Mouse (Mus musculus): Measurements from ENCODE around the gene Paf1. TPM values are rescaled to one million over a fixed set of nuclear protein-coding genes. Genes with fewer than 3 reads are reported as not detected.

Gene Paf1
- total RNA-seq, 2 experiments from 2014 or later: 32.9 to 34.8 TPM

DNA sequence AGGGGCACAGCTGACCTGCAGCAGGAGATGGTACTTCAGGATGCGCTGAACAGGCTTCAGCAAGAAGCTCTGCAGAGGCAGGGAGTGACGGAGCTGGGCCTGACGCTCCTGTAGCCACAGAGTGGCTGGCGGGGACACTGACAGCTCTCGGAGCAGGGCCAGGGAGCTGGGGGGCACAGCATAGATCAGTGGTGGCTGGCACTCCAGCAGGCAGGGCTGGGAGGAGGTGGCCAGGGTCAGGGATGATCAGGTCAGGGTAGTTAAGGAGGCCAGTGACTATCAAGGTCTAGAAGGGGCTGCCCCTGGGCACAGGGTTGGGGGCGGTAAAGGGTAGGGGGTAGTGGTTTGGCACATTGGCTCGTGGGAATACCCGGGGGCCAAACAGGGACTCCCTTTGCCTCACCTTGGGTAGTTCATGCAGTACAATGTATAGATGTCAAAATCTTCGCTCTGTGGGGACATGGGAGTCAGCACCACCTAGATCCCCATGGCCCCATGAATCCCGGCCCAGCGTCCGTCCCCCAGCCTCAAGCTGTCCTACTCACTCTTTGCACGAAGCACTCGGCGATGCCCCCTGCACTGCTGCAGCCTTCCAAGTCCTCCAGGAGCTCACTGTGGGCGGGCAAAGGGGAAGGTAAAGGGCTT, 24.4 kb upstream of the Paf1 start:
- intact Hi-C loops (cut with DNase I; ENCODE audit: low total_unique reads): no loop called here
- no peak for DNase-seq

DNA sequence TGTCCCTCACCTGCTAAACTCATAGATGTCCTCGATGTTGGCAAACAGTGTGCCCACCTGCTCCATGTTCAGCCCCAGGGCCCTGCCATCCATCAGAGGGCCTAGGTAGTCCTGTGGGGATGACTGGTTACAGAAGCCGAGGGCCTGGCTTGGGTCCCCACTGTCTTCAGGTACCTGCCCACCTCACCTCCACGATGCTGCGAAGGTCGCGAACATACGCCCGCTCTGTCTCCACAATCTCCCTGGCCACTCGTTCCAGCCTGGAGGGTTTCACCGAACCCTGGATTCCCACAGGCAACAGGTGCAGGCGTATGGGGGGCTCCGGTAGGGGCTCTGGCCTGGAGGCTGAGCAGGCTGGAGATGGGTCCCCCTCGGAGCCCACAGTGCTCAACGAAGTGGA, 22.7 kb upstream of the Paf1 start:
- DNase-seq: no peak
- intact Hi-C loops (cut with DNase I; ENCODE audit: low total_unique reads): no loop called here

DNA sequence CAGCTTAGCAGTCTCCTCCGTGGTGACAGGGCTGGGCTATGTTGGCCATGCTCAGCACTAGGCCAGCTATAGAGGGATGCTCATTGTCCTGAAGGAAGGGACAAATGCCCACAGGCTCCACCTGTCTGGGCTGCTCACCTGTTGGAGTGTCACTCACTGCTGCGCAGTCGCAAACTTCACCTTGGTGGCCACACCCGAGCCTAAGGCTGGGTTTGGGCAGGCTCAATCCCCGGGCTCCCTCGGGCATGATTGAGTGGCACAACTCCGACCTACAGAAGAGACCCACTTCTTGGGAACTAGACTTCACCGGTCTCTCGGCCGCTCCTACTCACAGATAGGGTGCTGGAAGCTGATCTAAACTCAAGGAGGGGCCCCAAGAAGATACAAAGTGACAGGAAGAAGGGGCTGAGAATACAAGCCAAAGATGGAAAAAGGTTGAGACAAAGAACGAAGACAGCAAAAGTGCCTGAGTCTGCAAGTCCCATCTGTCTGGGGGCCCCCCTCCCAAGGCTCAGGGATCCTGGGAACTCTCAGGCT, 21.7 kb upstream of the Paf1 start:
- intact Hi-C loops (cut with DNase I; ENCODE audit: low total_unique reads): no loop called here
- DNase-seq: no peak

DNA sequence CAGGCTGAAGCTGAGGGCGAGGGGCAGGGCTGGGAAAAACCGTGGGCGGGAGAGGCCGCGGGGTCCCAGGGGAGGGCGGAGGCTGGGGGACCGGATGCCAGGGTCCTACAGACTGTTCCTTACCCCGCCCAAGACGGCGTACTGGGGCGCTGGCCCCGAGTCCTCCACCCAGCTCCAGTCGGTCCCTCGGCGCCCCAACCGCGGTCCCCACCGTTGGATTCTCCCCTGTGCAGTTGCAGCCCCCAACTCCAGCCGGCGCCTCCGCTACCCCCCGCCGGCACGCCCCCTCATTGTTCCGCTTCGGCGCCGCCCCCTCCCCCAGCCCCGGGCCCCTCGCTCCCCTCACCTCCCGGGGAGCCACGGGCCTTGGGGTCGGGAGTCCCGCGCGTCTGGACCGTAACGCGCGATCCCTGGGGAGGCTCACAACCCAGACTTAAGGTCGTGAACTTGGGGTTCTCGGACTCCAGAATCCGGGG, 21.2 kb upstream of the Paf1 start:
- intact Hi-C loops (cut with DNase I; ENCODE audit: low total_unique reads): no loop called here
- DNase-seq: peak; percentile 80

DNA sequence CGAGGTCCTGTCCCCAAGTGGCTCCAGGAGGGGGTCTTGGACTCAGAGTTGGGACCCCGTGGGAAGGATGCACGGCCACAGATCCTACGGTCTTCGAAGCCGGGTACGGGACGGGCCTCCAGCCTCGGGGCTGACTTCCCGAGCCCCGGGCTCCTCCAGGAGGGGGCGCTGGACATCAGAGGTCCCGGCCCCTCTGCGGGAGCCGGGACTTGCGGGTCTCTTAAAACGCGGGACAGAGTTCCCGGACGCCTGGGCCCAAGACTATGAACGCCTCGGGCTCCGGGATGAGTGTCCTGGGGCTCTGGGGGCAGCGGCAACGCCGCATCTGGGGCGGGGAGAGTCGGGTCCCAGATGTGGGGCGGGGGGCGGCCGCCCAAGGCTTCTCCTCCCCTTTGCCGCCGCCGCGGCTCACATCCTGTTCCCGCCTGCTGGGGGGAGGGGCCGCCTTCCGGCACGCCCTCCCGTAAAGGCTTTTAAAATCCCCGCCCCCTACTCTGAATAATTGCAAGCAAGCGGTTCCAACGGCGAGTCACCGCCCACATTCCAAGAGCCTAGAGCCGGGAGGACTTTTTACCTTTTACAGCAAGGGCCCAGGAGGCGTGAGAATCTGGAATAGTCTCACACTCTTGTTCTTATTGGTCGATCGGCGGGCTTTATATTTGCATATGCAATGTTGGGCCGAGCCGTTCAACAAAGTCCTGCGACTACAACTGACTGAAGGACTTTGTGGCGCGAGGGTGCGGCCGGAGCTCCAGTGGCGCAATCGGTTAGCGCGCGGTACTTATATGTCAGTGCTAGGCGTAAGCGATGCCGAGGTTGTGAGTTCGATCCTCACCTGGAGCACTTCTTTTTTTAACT, 20.3 kb upstream of the Paf1 start, which contains the start of gene Plekhg2:
Gene Plekhg2 (minus strand): TSS at position 349 of the 858 bp plus-strand sequence.
- DNase-seq: peak; percentile 95
- intact Hi-C loops (cut with DNase I; ENCODE audit: low total_unique reads): no loop called here

DNA sequence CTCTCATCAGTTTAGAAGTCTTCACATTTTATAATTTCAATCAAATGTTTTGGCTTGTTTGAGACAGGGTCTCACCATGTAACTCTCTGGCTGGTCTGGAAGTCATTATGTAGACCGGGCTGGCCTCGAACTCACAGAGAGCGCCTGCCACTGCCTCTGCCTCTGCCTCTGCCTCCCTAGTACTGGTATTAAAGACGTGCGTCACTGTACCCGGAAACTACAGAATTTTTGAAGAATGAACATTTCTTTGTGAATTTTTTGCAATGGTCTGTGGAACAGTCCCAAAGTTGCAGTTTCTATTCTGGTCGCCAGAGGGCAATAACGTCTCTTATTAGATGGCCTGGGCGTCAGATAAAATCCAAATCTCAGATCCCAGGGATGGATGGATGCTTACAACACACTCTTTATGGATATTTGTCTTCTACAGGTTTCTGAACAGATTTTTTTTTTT, 19.6 kb upstream of the Paf1 start:
- DNase-seq: peak; percentile 66
- intact Hi-C loops (cut with DNase I; ENCODE audit: low total_unique reads): no loop called here

DNA sequence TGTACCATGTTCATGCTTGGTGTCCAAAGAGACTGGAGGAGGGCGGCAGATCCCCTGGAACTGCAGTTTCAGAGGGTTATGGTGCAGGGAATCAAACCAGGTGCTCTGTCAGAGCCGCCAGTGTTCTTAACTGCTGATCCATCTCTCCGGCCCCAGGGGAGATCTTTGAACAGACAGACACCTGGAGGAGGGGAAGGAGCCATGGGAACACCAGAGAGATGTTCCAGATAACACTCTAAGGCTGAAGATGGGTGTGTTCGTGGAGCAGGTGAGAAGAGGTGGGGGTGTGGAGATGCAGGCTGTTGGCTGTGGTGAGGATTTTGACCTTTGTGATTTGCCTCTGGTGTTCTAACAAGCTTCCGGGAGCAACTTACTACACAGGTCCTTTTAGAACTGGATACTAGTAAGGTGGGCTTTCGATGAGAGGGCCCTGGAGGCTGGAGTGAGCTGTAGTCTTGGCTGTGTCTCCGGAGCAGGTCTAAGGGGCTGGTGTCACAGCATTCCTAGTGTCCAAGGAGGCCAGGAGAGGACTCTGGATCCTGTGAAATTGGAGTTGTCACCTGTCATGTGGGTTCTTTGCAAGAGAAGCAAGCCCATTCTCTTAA, 18.8 kb upstream of the Paf1 start:
- intact Hi-C loops (cut with DNase I; ENCODE audit: low total_unique reads): no loop called here
- DNase-seq: no peak

DNA sequence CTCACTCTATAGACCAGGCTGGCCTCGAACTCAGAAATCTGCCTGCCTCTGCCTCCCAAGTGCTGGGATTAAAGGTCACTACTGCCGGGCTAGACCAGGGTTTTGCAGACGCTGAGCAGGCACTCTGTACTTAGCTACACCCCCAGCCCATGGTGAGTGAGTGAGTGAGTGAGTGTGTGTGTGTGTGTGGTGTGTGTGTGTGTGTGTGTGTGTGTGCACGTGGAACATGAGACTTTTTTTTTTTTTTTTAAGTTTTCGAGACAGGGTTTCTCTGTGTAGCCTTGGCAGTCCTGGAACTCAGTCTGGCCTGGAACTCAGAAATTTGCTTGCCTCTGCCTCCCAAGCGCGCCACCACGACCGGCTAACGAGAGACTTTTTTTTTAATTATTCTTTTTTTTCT, 18.1 kb upstream of the Paf1 start:
- intact Hi-C loops (cut with DNase I; ENCODE audit: low total_unique reads): no loop called here
- no peak for DNase-seq

DNA sequence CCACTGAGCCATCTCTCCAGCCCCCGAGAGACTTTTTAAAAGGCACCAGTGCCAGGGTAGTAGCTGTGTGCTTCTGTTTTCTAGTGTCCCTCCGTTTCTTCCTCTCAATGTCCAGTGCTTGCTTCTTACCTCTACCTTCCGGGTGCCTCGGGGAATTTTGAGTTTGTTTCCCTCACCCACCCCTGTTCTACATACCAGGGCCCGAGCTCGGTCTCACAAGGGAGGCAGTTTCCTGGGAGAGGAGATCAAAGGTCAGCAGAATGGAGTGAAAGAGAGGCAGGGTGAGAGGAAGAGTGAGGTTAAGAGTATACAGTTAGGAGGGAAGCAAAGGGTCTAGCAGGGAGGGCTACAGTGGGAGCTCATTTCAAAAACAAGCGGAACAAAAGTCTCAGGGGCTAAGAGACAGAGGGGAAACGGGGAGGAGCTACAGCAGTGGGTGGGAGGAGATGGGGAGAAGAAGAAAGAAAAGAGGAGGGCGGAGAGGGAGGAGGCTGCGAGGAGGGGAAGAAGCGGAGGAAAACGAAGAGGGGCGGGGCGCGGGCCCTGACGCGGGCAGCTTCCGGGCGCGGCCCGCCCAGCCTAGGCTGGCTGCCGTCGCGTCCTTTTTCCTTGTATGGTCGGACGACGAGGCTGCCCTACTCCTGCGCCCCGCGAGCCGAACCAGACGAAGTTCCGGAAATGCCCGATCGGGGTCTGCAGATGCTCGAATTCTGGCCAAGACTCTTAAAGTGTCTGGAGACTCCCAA, 17.4 kb upstream of the Paf1 start:
- intact Hi-C loops (cut with DNase I; ENCODE audit: low total_unique reads): no loop called here
- DNase-seq: peak; percentile 94

DNA sequence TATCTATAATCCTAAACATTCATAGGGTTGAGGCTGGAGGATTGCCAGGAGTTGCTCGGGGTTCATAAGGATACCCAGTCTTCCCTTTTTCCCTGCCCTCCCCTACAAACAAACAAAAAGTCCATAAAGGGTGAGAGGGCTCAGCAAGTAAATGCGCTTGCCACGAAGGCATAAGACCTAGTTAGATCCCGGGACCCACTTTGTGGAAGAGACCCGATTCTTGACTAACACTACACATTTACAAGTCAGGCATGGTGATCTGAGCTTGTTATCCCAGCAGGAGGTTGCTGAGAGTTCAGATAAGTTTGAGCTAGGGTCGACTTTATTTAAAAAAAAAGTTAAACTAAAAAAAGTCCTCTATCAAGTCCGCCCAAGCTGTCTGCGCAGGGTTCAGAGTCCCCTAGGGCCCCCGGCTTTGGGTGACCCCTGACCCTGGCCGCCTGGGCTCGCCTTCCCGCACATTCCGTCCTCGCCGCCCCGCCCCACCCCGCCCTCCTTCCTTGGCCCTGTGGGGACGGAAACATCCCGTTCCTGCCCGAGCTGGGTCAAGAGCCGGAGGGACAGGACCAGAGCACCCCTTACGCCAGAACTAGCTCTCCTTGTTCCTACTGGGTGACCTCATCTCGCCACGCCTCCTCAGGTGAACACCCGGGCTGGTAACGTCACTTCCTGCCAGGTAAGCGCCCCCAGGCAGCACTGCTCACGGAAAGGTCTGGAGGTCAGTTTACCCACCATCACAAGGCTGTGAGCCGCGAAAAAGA, 16.6 kb upstream of the Paf1 start:
- intact Hi-C loops (cut with DNase I; ENCODE audit: low total_unique reads): no loop called here
- DNase-seq: peak; percentile 84

DNA sequence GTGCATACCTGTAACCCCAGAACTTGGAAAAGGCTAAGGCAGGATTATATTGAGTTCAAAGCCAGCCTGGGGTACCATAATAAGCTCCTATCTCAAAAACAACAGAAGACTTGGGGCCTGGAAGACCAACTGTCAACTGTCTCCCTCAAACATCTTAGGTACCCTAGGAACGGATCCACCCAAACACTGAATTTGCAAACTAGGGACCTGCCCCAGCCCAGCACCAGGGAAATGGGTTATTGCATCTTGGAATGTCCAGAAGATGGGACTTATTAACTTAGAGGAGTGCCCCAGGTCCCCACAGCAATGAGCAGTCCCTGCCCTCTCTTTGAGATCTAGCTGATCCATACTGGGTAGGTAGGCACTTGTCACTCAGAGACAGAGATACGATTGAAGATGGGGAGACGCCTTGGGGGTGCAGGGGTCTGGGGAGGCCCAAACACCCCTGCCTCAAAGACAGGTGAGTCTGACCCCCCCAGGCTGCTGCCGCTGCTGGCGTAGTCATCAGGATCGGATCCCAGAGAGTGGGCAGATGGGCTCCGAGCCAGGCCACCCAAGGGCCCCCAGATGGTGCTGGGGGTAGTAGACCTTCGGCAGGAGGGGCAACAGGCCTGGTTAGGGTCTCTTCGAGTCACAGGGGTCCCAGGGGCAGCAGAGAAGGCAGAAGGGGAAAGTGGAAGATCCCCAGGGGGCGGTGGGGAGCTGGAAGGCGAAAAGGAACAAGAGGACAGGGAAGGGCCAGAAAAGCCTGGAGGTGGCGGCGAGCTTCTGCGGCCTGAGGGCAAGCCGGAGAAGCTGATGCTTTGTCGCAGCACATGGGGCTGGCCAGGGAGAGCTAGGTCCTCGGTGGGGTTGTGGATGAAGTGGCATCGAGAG, 15.3 kb upstream of the Paf1 start:
- intact Hi-C loops (cut with DNase I; ENCODE audit: low total_unique reads): no loop called here

DNA sequence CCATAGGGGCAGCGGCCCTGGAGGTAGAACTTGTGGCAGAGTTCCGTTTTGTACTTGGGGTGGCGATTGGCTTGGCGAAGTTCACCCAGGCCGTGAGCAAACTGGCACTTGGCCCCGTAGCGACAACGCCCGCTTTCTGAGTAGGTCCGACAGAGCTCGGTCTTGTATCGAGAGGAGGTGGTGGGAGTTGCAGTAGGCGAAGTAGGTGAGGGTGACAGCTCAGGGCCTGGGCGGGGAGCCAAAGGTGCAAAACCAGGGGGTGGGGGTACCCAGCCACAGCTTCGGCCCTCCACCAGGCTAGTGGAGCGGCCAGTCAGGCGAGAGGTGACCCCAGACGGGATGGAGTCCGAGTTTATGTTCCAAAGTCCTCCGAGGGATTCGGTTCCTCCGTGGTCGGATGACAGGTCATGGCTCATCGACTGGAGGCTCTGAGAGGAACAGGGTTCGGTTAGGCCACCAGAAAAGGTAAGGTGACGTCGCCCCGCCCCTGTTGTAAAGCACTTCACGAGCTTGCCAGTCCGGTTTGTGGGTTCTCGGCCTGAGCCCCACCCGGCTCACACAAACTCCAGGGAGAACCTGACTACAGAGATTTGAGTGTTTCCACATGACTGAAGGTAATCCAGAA, 14.6 kb upstream of the Paf1 start:
- intact Hi-C loops (cut with DNase I; ENCODE audit: low total_unique reads): no loop called here
- peak; percentile 45 for DNase-seq

More for the DNA sequence above, 15.3 kb upstream of the Paf1 start:
- DNase-seq: peak; percentile 48

DNA sequence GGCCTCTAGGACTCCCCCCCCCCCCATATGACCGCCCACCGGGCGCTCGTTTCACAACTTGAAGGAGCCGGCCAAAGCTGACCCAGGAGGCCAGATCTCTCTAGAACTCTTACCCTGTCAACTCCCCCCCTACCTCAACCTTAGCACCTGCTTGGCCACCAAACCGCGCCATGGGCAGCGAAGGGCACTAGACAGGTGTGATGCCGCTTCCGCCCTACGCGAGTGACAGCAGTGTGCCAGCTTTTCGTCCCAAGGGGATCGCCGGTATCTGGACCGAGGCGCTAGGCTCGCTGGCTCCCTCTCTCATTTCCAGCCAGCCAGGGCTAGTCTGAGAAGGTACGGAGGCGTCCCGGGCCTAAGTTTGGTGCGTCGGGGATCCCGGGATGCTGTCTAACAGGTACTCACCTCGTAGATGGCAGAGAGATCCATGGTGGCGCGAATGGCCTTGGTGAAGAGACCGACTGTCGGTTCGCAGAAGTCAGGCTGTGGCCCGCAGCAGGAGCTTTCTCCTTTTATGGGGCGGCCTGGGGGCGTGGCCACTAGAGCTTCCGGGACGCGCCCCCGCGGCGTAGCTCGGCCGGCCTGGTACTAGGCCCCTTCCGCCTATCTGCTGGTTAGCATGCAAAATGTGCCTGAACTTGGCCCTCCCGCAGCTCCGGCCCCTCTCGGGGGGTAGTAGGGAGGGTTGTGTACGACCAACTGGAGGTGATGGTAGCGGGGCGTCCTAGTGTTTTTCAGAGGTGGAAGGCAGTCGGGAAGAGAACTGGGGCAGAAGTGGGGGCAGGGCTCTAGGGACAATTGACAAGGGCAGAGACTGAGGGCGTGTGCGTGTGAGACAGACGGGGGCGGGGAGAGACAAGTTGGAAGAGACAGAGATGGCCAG, 13.7 kb upstream of the Paf1 start:
- intact Hi-C loops (cut with DNase I; ENCODE audit: low total_unique reads): no loop called here
- DNase-seq: peak; percentile 96

DNA sequence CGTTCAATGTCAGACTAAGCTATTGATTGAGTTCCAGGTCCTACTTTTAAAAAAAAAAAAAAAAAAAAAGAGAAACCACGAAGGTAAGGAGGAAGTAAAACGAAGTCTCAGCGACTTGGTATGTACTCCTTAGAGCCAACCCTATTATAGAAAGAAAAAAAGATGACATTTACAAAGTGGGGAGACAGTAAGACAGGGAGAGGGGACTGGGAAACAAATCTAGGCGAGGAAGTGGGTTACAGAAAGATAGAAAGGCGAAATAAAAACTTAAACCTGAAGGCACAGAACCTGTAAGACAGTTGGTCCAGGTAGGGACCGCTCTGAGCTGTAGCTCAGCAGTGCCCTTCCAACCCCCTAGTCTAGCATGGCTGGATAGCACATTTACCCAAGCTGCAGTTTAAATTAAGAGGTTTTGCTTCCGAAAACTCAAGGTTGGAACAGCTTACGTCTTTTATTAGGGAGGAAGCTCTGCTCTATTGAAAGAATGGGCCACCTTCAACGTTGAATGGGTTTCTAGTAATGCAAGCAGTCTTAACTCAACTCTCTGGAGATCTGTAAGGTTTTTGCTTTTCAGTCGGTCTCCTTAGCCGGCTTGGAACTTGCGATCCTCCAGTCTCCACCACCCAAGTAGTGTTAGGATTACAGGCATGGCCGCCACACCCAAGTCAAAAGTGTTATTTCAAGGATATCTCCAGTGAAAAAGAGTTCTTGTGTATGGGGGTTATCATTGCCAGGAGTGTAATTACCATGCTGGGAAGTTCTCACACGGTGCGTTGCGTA, 12.3 kb upstream of the Paf1 start, which contains the start of gene Zfp36:
Gene Zfp36 (minus strand): TSS at position 17 of the 780 bp plus-strand sequence.
- no peak for DNase-seq
- intact Hi-C loops (cut with DNase I; ENCODE audit: low total_unique reads): no loop called here

DNA sequence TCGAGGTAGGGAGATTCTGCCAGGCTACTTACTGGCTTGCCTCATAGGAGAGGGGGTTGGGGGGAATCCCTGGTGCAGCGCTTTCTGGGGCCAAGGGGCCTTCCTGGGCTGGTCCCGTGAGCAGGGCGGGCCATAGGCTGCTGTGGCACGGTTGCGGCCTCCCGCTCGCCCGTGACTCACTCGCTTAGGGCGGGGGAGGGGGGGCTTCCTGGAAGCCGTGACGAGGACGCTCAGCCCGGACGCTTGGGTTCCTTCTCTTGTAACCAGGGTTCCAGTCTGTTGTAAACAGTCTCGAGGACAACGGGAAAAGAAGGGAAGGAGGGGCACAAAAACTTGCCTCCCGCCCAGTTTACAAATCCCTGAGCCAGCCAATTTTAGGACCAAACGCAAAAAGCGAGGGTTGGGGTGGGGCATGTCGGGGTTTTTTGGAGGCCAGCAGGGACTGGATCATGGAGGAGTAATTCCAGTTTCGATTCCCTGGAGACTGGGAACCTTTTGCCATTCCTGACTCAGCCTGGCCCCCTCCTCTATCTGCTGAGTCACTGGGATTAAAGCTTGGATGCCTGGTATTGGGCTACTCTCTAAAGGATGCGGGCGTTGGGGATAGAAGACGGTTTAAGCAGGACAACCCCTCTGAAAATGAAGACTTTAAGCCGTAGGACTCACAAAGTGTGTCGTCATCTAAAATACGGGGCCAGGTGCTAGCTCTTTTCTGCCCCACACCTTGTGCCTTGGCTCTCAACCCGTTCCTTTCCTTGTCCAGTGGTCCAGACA, 11.5 kb upstream of the Paf1 start:
- peak; percentile 87 for DNase-seq
- intact Hi-C loops (cut with DNase I; ENCODE audit: low total_unique reads): no loop called here
